Mouse (Mus musculus) C2C12 (cell line): Measurements from ENCODE around the gene Styx.

Source experiments
- CTCF ChIP-seq: IDR thresholded peaks from one replicate; pipeline ENCODE4 v1.5.1; 2011; ENCODE audit not compliant: control insufficient read depth, insufficient read depth, insufficient read length
- MAX ChIP-seq: IDR thresholded peaks from one replicate; pipeline ENCODE4 v1.6.1; 2011; ENCODE audit warnings: mild to moderate bottlenecking, control low read depth
- MYOD1 ChIP-seq: IDR thresholded peaks from one replicate; pipeline ENCODE4 v1.6.1; 2011; ENCODE audit warnings: low read depth; ENCODE audit not compliant: control insufficient read depth, insufficient read length

DNA sequence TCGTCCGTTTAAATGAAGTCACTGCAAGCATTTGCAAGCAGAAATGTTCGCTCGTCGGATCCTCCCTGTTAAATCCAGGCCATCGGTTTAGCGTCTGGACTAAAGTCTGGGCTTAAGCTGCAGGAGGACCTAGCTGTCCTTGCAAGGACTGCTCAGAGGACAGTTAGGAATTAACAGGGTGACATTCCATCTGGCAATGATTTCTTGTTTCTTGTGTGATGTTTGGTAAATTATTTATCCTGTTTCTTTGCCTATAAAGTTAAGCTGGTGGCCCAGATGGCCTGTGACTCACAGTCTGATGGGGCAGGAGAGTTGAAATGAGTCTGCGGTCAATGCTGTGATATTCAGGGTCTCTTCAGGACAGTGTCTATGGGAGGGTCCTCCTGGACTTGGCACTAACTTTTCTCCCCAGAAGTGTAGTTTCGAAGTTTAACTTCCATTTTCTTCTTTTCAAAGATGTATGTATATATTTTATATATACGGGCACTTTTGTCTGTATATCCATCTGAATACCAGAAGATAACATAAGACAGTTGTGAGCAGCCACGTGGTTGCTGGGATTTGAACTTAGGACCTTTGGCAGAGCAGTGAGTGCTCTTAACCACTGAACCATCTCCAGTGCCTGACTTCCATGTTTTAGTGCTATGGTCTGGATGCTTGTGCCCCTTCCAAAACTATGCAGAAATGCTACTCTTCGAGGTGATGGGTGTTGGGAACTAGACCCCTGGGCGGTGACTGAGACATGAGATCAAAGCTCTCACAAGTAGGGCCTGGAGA is 79.4 kb downstream of the Styx start:
- no peak for TF ChIP-seq CTCF
- TF ChIP-seq MYOD1, result no peak
- TF ChIP-seq MAX, result no peak
